Mouse (Mus musculus): ENCODE measurements around the gene Psme3. TPM values are rescaled to one million over a fixed set of nuclear protein-coding genes. Genes with fewer than 3 reads are reported as not detected.

Psme3 gene
- polyA plus RNA-seq, 1 experiment from 2014 or later: 157 TPM

DNA sequence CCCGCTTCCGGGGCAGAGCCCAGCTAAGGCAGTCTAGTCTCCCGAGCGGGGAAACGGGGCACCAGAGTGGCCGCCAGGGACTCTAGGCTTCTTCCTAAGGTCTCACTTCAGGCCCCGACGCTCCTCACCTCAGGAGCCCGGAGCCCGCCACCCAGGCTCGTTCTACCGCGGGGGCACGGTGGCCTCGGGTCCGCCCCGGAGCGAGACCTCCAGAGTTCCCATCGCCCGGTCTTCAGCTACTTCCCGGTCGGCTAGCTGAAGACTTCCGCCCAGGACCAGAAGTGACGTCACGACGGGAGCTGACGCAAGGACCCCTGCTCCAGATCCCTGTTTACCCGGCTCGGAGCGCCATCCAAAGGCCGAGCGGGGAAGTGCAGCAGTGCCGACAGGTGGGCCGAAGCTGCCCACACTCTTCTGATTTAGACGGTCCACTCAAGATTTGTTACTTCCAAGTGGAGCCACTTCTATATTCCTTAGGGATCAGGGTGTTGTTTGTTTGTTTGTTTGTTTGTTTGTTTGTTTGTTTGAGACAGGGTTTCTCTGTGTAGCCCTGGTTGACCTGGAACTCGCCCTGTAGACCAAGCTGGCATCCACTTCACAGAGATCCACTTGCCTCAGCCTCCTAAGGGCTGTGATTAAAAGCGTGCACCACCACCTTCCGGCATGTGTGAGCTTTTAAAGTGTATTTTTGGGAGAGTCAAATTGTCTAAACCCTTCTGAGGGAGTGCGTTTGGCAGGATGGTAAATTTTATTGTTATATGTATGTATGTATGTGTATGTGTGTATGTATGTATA is 13.8 kb upstream of the Psme3 start, which contains the start of gene Becn1:
Gene Becn1, minus strand, starts transcription at position 283 of the 795 bp plus-strand sequence.
- Histone ChIP-seq H3K9ac (ENCODE audit: low read length) (peak within 1 kb of the TSS; percentile 74), H3K9me3 (ENCODE audit: control insufficient read depth, low read length) (no peaks in the 10 kb centered on the region), H3K4me1 (ENCODE audit: control insufficient read depth, insufficient read depth, low read length) (peaks cover 10% of the 10 kb centered on the region), H3K4me3 (ENCODE audit: low read depth, low read length) (peak within 1 kb of the TSS; percentile 91), H3K27ac (ENCODE audit: low read depth, low read length) (0 out of 2 replicates have a peak within 1 kb of the TSS, but pooled peaks have one; percentile 4), H3K27me3 (ENCODE audit: control insufficient read depth, insufficient read depth, low read length) (no peaks in the 10 kb centered on the region), H3K4me2 (ENCODE audit: low read depth) (peak within 1 kb of the TSS; percentile 88), H3K36me3 (ENCODE audit: control insufficient read depth, insufficient read depth, low read length) (no peaks in the 10 kb centered on the region)
- whole genome bisulfite sequencing: 7% methylated on average over 38 of the region's 39 CpGs
- DNase-seq (ENCODE audit: low spot score): peak; percentile 95
- ATAC-seq (ENCODE audit: insufficient read depth, low FRiP score, low TSS enrichment): peak; percentile 81

DNA sequence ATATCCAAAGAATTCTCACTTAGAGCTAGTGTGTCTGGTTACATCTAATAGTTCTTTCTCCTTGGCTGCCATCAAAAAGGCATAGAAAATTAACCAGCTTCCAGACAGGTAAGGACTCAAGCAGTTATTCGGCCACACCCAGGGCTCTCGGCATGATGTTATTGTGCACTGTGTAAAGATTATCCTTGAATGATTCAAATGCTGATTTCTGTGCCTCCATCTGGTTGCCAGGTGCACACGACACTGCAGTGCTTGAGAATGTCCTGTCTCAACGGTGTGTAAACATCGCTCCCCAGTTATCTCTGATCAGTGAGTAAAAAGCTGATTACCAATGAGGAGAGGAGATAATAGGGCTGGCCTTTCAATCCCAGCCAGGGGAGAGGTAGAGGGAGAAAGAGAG is 8.3 kb upstream of the Psme3 start:
- no peaks in the 10 kb centered on the region for H3K36me3 ChIP-seq (ENCODE audit: control insufficient read depth, insufficient read depth, low read length)
- no peak for DNase-seq (ENCODE audit: low spot score)
- no peak for ATAC-seq (ENCODE audit: insufficient read depth, low FRiP score, low TSS enrichment)
- H3K9me3 ChIP-seq (ENCODE audit: control insufficient read depth, low read length): no peaks in the 10 kb centered on the region
- H3K4me2 ChIP-seq (ENCODE audit: low read depth): no peak overlapping the region
- no peaks in the 10 kb centered on the region for H3K4me1 ChIP-seq (ENCODE audit: control insufficient read depth, insufficient read depth, low read length)
- no peak overlapping the region for H3K27ac ChIP-seq (ENCODE audit: low read depth, low read length)
- H3K27me3 ChIP-seq (ENCODE audit: control insufficient read depth, insufficient read depth, low read length): no peaks in the 10 kb centered on the region
- H3K9ac ChIP-seq (ENCODE audit: low read length): no peak overlapping the region
- 43% methylated on average over 5 of the region's 5 CpGs for whole genome bisulfite sequencing
- H3K4me3 ChIP-seq (ENCODE audit: low read depth, low read length): no peak overlapping the region

DNA sequence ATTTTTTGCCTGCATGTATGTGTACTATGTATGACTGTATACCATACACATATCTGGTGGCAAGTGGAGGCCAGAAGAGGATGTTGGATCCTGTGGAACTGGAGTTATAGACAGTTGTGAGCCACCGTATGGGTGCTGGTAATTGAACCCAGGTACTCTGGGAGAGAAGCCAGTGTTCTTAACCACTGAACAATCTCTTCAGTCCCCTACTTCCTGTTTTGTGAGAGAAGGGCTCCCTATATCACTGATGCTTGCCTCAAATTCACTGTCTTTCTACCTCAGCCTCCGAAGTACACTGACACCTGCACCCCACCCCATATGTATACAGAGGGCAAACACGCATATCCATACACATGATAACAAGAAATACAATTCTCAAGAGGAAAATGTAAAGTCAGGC is 4.9 kb upstream of the Psme3 start:
- Histone ChIP-seq H3K4me1 (ENCODE audit: control insufficient read depth, insufficient read depth, low read length) (no peaks in the 10 kb centered on the region), H3K4me2 (ENCODE audit: low read depth) (no peak overlapping the region), H3K9me3 (ENCODE audit: control insufficient read depth, low read length) (no peaks in the 10 kb centered on the region), H3K36me3 (ENCODE audit: control insufficient read depth, insufficient read depth, low read length) (no peaks in the 10 kb centered on the region), H3K4me3 (ENCODE audit: low read depth, low read length) (no peak overlapping the region), H3K9ac (ENCODE audit: low read length) (no peak overlapping the region), H3K27ac (ENCODE audit: low read depth, low read length) (no peak overlapping the region), H3K27me3 (ENCODE audit: control insufficient read depth, insufficient read depth, low read length) (no peaks in the 10 kb centered on the region)
- no peak for ATAC-seq (ENCODE audit: insufficient read depth, low FRiP score, low TSS enrichment)
- 90% methylated on average over 3 of the region's 3 CpGs for WGBS
- DNase-seq (ENCODE audit: low spot score): no peak

DNA sequence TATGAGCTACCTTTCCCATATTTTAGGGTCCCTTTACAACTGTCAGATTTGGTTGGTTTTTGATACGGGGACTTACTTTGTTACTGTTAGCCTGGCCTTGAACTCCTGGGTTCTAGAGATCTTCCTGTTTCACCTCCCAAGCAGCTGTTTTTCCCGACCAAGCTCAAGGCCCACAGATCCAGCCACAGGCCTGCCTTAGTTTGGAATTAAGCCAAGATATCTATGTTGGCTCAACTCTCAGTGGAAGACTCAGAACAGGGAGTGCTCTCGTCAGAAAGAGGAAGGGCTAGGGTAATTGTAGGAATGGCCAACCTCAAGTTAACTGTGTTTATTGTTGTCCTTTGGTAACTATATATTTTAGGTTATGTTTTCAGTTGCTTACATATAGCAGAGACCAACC is 3.9 kb upstream of the Psme3 start:
- Histone ChIP-seq H3K36me3 (ENCODE audit: control insufficient read depth, insufficient read depth, low read length) (no peaks in the 10 kb centered on the region), H3K4me2 (ENCODE audit: low read depth) (no peak overlapping the region), H3K9ac (ENCODE audit: low read length) (no peak overlapping the region), H3K4me3 (ENCODE audit: low read depth, low read length) (no peak overlapping the region), H3K27ac (ENCODE audit: low read depth, low read length) (no peak overlapping the region), H3K27me3 (ENCODE audit: control insufficient read depth, insufficient read depth, low read length) (no peaks in the 10 kb centered on the region), H3K9me3 (ENCODE audit: control insufficient read depth, low read length) (no peaks in the 10 kb centered on the region), H3K4me1 (ENCODE audit: control insufficient read depth, insufficient read depth, low read length) (peaks cover 5% of the 10 kb centered on the region; the same call in 1 of the 2 replicates)
- no peak for ATAC-seq (ENCODE audit: insufficient read depth, low FRiP score, low TSS enrichment)
- DNase-seq (ENCODE audit: low spot score): no peak
- 75% methylated on average over 3 of the region's 3 CpGs for WGBS

DNA sequence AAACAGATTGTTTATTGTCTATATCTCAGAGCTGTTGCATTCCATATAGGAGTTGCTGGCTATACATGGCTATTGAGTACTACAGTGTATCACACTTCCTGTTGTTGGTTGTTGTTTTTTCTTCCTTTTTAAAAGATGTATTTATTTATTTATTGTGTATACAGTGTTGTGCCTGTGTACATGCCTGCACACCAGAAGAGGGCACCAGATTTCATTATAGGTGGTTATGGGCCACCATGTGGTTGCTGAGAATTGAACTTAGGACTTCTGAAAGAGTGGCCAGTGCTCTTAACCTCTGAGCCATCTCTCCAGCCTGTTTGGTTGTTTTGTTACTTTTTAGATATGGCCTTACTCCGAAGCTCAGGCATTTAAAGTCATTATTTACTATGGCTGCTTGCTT is 1.4 kb upstream of the Psme3 start:
- Histone ChIP-seq H3K36me3 (ENCODE audit: control insufficient read depth, insufficient read depth, low read length) (no peaks in the 10 kb centered on the region; the same call in 1 of the 2 replicates), H3K9ac (ENCODE audit: low read length) (no peak overlapping the region), H3K27me3 (ENCODE audit: control insufficient read depth, insufficient read depth, low read length) (no peaks in the 10 kb centered on the region), H3K4me2 (ENCODE audit: low read depth) (no peak overlapping the region), H3K9me3 (ENCODE audit: control insufficient read depth, low read length) (no peaks in the 10 kb centered on the region), H3K4me1 (ENCODE audit: control insufficient read depth, insufficient read depth, low read length) (peaks cover 6% of the 10 kb centered on the region; the same call in 1 of the 2 replicates), H3K27ac (ENCODE audit: low read depth, low read length) (no peak overlapping the region), H3K4me3 (ENCODE audit: low read depth, low read length) (no peak overlapping the region)
- DNase-seq (ENCODE audit: low spot score): no peak
- 97% methylated on average over 1 of the region's 1 CpGs for WGBS
- ATAC-seq (ENCODE audit: insufficient read depth, low FRiP score, low TSS enrichment): no peak

DNA sequence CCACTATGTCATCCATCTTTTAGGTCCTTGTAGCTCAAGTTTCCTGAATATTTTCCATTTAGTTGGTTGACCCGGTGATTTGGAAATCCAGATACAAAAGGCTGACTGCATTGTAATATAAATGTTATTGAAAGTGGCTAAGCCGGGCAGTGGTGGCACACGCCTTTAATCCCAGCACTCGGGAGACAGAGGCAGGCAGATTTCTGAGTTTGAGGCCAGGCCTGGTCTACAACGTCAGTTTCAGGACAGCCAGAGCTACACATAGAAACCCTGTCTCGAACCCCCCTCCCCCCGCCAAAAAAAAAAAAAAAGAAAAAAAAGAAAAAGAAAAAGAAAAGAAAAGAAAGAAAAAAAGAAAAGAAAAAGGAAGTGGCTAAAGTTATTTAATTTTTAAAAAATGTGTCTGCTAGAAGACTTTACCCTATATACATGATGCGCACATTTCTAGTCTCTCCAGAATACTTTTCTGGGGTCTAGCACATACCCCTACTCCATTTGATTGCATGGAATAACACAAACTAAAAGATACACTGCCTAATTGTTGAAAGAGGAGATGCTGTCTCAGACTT is 847 bp upstream of the Psme3 start:
- Histone ChIP-seq H3K4me2 (ENCODE audit: low read depth) (peak overlapping the region; percentile 91), H3K9me3 (ENCODE audit: control insufficient read depth, low read length) (no peaks in the 10 kb centered on the region), H3K4me3 (ENCODE audit: low read depth, low read length) (peak overlapping the region; percentile 92), H3K36me3 (ENCODE audit: control insufficient read depth, insufficient read depth, low read length) (peaks cover 4% of the 10 kb centered on the region), H3K27ac (ENCODE audit: low read depth, low read length) (peak overlapping the region; percentile 24; the same call in 1 of the 2 replicates), H3K27me3 (ENCODE audit: control insufficient read depth, insufficient read depth, low read length) (no peaks in the 10 kb centered on the region), H3K9ac (ENCODE audit: low read length) (peak overlapping the region; percentile 80), H3K4me1 (ENCODE audit: control insufficient read depth, insufficient read depth, low read length) (peaks cover 6% of the 10 kb centered on the region; the same call in 1 of the 2 replicates)
- ATAC-seq (ENCODE audit: insufficient read depth, low FRiP score, low TSS enrichment) (no peak), DNase-seq (ENCODE audit: low spot score) (no peak)
- 83% methylated on average over 8 of the region's 8 CpGs for WGBS

DNA sequence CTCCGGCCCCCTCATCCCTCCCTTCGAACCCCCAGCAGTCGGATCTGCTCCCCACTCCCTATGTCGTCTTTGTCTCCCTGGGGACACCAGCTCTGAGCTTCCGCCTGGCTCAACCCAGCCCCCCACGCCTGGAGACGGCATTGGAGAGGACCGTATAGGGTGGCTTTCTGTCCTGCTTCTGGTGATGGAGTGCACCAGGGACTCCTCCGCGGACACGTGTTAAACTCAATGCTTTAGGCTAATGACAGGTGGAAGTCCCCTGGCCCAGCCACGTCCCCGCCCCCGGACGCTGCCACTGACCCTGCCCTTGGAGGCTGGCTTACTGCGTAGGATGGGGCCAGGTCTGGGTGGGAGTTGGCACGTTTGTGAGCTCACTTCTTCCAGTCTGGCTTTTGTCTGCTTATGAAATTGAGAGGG is 496 bp downstream of the Psme3 start:
- Histone ChIP-seq H3K4me3 (ENCODE audit: low read depth, low read length) (peak overlapping the region; percentile 92), H3K36me3 (ENCODE audit: control insufficient read depth, insufficient read depth, low read length) (peaks cover 7% of the 10 kb centered on the region), H3K9ac (ENCODE audit: low read length) (peak overlapping the region; percentile 80), H3K9me3 (ENCODE audit: control insufficient read depth, low read length) (no peaks in the 10 kb centered on the region), H3K4me1 (ENCODE audit: control insufficient read depth, insufficient read depth, low read length) (peaks cover 6% of the 10 kb centered on the region; the same call in 1 of the 2 replicates), H3K27me3 (ENCODE audit: control insufficient read depth, insufficient read depth, low read length) (no peaks in the 10 kb centered on the region), H3K4me2 (ENCODE audit: low read depth) (peak overlapping the region; percentile 91), H3K27ac (ENCODE audit: low read depth, low read length) (0 out of 2 replicates have a peak overlapping the region, but pooled peaks have one; percentile 24)
- 0% methylated on average over 17 of the region's 17 CpGs for WGBS
- DNase-seq (ENCODE audit: low spot score) (no peak), ATAC-seq (ENCODE audit: insufficient read depth, low FRiP score, low TSS enrichment) (peak; percentile 53)

DNA sequence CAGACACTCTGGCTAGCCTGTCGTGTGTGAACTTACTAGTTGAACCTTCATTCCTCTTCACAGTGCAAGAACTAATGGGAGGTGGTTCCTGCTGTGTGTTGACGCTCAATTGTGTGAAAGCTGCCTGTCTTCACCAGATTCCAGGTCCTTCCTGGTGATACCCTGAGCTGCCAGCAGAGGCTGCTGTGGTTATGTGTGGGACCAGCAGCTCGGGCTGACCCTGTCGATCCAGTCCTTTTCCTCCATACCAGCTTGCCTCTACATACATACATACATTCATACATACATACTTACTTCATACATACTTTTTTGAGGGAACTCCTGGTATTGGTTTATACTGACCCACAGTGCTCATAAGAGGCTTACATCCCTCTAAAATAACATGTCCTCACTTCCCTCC is 7.6 kb downstream of the Psme3 start:
- Histone ChIP-seq H3K36me3 (ENCODE audit: control insufficient read depth, insufficient read depth, low read length) (peaks cover 13% of the 10 kb centered on the region), H3K4me1 (ENCODE audit: control insufficient read depth, insufficient read depth, low read length) (no peaks in the 10 kb centered on the region), H3K9me3 (ENCODE audit: control insufficient read depth, low read length) (no peaks in the 10 kb centered on the region), H3K27me3 (ENCODE audit: control insufficient read depth, insufficient read depth, low read length) (no peaks in the 10 kb centered on the region), H3K9ac (ENCODE audit: low read length) (no peak overlapping the region), H3K4me2 (ENCODE audit: low read depth) (no peak overlapping the region), H3K27ac (ENCODE audit: low read depth, low read length) (no peak overlapping the region), H3K4me3 (ENCODE audit: low read depth, low read length) (no peak overlapping the region)
- ATAC-seq (ENCODE audit: insufficient read depth, low FRiP score, low TSS enrichment) (no peak), DNase-seq (ENCODE audit: low spot score) (peak; percentile 77)
- 25% methylated on average over 4 of the region's 4 CpGs for WGBS
